Mouse (Mus musculus): ENCODE data around the gene Ppib. TPM values are rescaled to one million over a fixed set of nuclear protein-coding genes. Genes with fewer than 3 reads are reported as not detected.

The Ppib gene
- total RNA-seq (2022) = 10 to 100 TPM; 26.9 to 38.5 (median 32.7) TPM

GRCm38 (mm10) chr9:66059583-66060307 lies at the start of gene Ppib:
TSS of gene Ppib (plus strand) at chr9:66060222.
- DNase-seq (ENCODE audit: low spot score in 2 of 2) = peak; percentile 96 to 97

- no peak for DNase-seq (ENCODE audit: low spot score in 2 of 2)
Observed at GRCm38 (mm10) chr9:66020601-66021000, 39.4 kb upstream of the Ppib start.

GRCm38 (mm10) chr9:66038082-66038481 lies 21.9 kb upstream of the Ppib start:
- no peak for DNase-seq (ENCODE audit: low spot score in 2 of 2)

- DNase-seq (ENCODE audit: low spot score in 2 of 2) = no peak
Observed at GRCm38 (mm10) chr9:66038581-66038980, 21.4 kb upstream of the Ppib start.

- no peak for DNase-seq (ENCODE audit: low spot score in 2 of 2)
Observed at GRCm38 (mm10) chr9:66039290-66039689, 20.7 kb upstream of the Ppib start.

DNA sequence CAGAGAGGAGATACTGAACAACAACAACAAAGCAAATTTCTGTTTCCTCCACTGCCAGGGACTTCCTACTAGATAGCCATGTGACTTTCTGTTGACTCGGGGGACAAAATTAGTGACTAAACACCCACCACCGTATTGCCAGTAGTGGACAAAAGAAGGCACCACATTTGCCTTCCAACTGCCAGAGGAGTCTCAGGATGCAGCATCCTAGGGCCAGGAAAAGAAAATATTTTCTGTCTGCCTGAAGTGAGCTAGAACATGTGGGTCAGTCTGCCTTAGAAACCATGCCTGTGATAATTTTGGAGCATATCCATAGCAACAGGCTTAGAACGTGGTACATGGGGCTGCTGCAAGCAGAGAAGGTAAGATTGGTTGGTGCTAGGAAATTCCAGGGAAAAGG lies 19.2 kb upstream of the Ppib start:
- DNase-seq (ENCODE audit: low spot score in 2 of 2) = no peak

GRCm38 (mm10) chr9:66042331-66042730 lies 17.7 kb upstream of the Ppib start:
- no peak for DNase-seq (ENCODE audit: low spot score in 2 of 2)

DNA sequence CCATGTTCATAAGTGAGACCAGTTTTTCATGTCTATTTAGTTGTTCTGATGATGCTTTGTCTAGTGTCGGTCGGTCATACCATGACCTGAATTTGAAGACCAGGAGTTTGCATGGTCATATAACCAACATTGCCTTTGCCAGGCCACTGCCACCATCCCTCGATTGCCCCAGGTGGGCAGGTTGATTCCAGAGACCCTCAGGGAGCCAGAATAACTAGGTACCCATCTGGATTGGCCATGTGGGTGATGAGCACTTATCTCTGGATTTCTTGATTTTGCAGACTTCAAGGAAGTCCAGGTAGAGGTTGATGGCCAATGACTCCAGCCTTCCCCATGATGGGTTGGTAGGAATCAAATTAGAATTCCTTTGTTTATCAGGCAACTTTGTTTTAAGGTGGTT lies 16.8 kb upstream of the Ppib start:
- DNase-seq (ENCODE audit: low spot score in 2 of 2) = no peak

DNA sequence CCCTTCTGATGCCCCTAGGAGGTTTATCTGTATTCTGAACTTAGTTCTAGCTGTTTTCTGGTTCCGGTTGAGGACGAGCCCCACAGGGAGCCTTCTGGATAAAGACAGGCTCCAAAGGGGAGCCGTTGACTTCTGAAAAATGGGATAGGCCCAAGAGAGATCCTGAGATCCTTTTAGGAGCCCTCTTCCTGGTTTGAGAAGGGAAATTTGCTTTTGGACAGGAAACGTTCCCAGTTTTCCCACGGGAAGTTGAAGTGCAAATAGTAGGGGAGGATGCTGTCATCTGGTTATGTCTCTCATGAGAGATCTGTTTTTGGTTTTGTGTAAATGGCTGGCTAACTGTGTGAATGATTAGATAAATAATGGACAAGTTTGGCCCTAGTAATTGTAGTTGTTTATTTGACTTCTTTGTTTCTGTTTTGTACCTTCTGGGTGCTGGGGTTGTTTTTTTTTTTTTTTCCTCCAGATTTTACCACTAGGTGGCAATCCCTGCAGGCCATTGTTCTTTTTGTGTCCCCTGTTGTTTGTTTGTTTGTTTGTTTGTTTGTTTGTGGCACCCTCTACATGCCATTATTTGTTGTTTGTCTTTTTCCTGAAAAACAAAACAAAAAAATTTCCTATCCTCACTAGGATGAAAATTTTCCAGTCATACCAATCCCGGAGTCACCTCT lies 10.0 kb upstream of the Ppib start:
- DNase-seq (ENCODE audit: low spot score in 2 of 2) = no peak

DNA sequence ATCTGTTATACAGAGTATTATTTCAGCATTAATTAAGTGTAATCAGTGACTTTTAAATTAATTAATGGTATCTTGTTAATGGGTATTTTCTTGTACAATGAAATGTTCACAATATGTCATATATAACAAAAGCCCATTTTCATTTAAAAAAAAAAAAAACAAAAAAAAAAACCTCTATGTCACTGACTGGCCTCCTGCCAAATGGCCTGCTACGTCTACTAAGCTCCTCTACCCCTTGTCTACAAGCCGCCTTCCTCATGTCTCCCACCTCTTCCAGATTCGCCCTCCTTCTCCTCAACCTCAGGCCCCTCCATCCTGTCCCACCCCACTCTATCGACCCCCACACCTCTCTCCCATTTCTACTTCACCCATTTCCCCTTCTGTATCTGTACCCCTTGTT lies 8.5 kb upstream of the Ppib start:
- no peak for DNase-seq (ENCODE audit: low spot score in 2 of 2)

DNA sequence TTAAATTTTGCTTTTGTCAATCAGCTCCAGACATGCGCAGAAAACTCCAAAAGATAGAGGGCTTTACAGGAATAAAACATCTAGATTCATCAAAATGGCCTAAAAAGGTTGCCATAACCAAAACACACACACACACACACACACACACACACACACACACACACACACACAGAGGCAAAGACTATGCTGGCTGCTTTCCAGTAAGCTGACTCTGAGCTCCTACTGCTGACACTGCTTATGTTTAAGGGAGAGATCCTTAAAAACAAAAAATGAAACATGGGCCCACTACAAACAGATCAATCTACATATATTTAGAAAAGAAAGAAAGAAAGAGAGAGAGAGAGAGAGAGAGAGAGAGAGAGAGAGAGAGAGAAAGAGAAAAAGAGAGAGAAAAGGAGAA lies 7.3 kb upstream of the Ppib start:
- no peak for DNase-seq (ENCODE audit: low spot score in 2 of 2)

GRCm38 (mm10) chr9:66053620-66054019 lies 6.4 kb upstream of the Ppib start:
- DNase-seq (ENCODE audit: low spot score in 2 of 2) = no peak

- DNase-seq (ENCODE audit: low spot score in 2 of 2) = no peak
Observed at GRCm38 (mm10) chr9:66060308-66060647, 256 bp downstream of the Ppib start.

GRCm38 (mm10) chr9:66060986-66061385 lies 964 bp downstream of the Ppib start:
- DNase-seq (ENCODE audit: low spot score in 2 of 2) = no peak

- no peak for DNase-seq (ENCODE audit: low spot score in 2 of 2)
Observed at GRCm38 (mm10) chr9:66061656-66062055, 1.6 kb downstream of the Ppib start.

DNA sequence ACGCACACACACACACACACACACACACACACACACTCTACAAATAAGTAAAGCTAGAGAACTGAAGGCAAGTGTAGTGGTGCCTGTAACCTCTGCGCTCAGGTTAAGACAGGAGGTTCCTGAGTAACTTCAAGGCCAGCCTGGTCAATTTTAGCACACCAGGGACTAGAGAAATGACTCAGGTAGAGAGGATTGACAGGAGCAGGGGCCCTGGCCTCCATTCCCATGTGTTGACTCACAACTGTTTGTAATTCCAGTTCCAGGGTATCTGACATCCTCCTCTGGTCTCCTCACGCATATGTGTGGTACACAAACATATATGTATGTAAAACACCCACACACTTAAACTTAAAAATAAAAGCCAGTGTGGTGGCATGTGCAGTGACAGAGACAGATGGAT lies 3.4 kb downstream of the Ppib start:
- DNase-seq (ENCODE audit: low spot score in 2 of 2) = no peak

DNA sequence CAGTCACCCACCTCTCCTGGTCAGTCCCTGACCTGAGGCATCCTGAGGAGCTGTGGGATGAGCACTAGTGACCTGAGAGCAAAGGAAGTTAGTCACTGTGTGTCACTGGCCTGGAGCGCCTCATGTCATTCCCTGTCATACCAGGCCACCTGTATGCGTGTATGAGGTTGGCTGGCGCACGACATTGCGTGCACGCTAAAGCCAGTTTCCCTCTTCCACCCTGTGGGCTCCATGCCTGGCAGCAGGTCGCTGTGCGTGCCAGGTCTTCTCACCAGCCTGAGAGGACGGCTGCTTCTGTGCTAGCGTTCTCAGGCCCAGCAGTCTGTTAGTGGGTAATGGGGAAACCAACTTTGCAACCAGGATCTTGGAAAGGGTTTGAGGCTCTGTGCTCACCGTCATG lies 4.3 kb downstream of the Ppib start:
- DNase-seq (ENCODE audit: low spot score in 2 of 2) = no peak

- DNase-seq (ENCODE audit: low spot score in 2 of 2) = no peak
Observed at GRCm38 (mm10) chr9:66066791-66067190, 6.8 kb downstream of the Ppib start.

GRCm38 (mm10) chr9:66067542-66067941 lies 7.5 kb downstream of the Ppib start:
- peak in 1 of 2 experiments; percentile 31 for DNase-seq (ENCODE audit: low spot score in 2 of 2)

DNA sequence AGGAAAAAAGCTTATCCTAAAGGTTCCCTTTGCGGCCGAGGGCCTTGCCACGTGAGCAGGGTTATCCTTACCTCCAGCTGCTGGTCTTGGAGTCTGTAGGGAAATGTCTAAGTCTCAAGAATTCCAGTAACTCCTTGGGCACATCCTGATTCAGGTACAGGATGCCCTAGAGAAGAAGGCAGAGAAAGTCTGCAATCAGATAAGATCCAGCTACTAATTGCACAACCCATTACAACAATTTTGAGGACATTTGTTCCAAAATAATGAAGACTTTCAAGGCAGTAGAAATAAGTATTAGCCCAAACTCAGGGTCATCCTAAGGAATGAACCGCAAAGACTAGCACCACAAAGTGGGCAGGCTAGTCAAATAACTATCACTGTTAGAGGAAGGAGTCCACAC lies 8.0 kb downstream of the Ppib start:
- DNase-seq (ENCODE audit: low spot score in 2 of 2) = no peak

DNA sequence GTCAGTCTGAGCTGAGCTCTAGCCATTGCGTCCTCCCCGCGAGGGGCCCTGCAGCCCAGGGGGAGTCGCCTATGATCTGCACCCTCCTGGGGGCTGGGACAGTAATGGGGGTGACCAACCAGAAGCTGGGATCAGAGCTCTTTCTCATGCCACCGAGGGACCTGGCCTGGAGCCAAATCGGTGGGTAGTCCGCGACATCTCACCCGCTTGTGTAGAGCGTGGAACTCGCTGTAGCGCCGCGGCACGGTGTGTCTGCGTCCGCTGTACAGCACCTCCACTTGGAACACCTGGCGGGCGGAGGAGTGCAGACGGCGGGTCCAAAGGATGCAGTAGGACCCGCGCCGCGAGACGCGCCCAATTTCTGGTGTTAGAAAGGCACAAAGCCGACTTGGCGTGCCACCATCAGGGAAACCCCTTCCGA lies 9.0 kb downstream of the Ppib start:
- DNase-seq (ENCODE audit: low spot score in 2 of 2) = no peak

DNA sequence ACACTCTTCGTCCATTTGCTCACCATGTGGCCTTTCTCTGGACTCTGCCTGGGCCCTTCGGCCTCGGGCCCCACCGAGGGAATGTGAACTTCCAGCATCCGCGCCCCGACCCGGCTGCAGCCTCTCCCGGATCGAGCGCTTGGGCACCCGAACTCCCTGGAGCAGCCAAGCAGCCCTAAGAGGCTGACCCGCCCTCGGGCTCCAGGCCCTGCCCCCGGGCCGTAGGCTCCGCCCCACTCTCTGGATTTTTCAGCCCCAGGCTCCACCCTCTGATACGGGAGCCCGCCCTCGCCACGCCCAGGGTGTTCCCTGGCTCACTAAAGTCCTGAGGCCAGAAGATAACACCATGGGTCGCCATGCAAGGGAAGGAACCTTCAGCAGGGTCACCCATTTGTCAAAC lies 9.6 kb downstream of the Ppib start, which contains the start of gene Snx22:
TSS of gene Snx22 (minus strand) at position 137 of the 400 bp plus-strand sequence.
- DNase-seq (ENCODE audit: low spot score in 2 of 2) = peak; percentile 79 to 84

- DNase-seq (ENCODE audit: low spot score in 2 of 2) = no peak
Observed at GRCm38 (mm10) chr9:66070151-66070550, 10.1 kb downstream of the Ppib start.
